Mouse (Mus musculus) layer of hippocampus, postnatal 36 days (tissue): Measurements from ENCODE around the gene Asic4. TPM values are rescaled to one million over a fixed set of nuclear protein-coding genes. Genes with fewer than 3 reads are reported as not detected.

Experiments used
- DNase-seq, 2 experiments: peaks; one replicate each; pipeline ENCODE4 v3.0.0; 2022
- total RNA-seq, 2 experiments: library from RNA; stranded (reverse); gene quantifications; 2 replicates each; pipeline ENCODE4 v1.2.3; 2021

Asic4 gene
- total RNA-seq, result 1 to 10 TPM; 6.5 to 7.4 TPM

GRCm38 (mm10) chr1:75450314-75451005 is at the start of gene Asic4:
TSS of gene Asic4 (plus strand) at chr1:75450436.
- no peak for DNase-seq

GRCm38 (mm10) chr1:75400493-75401115 is 49.6 kb upstream of the Asic4 start:
- no peak for DNase-seq

GRCm38 (mm10) chr1:75405547-75405946 is 44.7 kb upstream of the Asic4 start:
- DNase-seq, result no peak

GRCm38 (mm10) chr1:75406173-75406572 is 44.1 kb upstream of the Asic4 start:
- no peak for DNase-seq

- no peak for DNase-seq
These were observed 43.2 kb upstream of the Asic4 start for GRCm38 (mm10) chr1:75407056-75407455.

GRCm38 (mm10) chr1:75408210-75408609 is 42.0 kb upstream of the Asic4 start:
- DNase-seq, result no peak

GRCm38 (mm10) chr1:75409950-75410349 is 40.3 kb upstream of the Asic4 start:
- no peak for DNase-seq

GRCm38 (mm10) chr1:75412196-75412595 is 38.0 kb upstream of the Asic4 start:
- no peak for DNase-seq

GRCm38 (mm10) chr1:75413749-75414148 is 36.5 kb upstream of the Asic4 start:
- no peak for DNase-seq

GRCm38 (mm10) chr1:75421794-75422193 is 28.4 kb upstream of the Asic4 start:
- DNase-seq, result no peak

GRCm38 (mm10) chr1:75422216-75422822 is 27.9 kb upstream of the Asic4 start:
- no peak for DNase-seq

GRCm38 (mm10) chr1:75422823-75423471 is 27.3 kb upstream of the Asic4 start:
- no peak for DNase-seq

GRCm38 (mm10) chr1:75423780-75424390 is 26.4 kb upstream of the Asic4 start:
- no peak for DNase-seq

GRCm38 (mm10) chr1:75425796-75426471 is 24.3 kb upstream of the Asic4 start:
- no peak for DNase-seq

- peak; percentile 78 to 82 for DNase-seq
These were observed 14.5 kb upstream of the Asic4 start, which contains the start of gene Gmppa for GRCm38 (mm10) chr1:75435475-75436328. TSS of gene Gmppa (plus strand) at chr1:75435930.

GRCm38 (mm10) chr1:75438782-75439181 is 11.5 kb upstream of the Asic4 start:
- DNase-seq, result no peak

- DNase-seq, result no peak
These were observed 9.6 kb upstream of the Asic4 start for GRCm38 (mm10) chr1:75440661-75441060.

GRCm38 (mm10) chr1:75441471-75441996 is 8.7 kb upstream of the Asic4 start:
- DNase-seq, result no peak

- DNase-seq, result no peak
These were observed 8.1 kb upstream of the Asic4 start for GRCm38 (mm10) chr1:75442171-75442570.

- DNase-seq, result no peak
These were observed 7.4 kb upstream of the Asic4 start for GRCm38 (mm10) chr1:75442811-75443210.
